Mouse (Mus musculus) NIH3T3 (cell line): ENCODE results near the gene Zc2hc1c.

Source experiments
- DNase-seq: peaks from one replicate; pipeline ENCODE4 v3.0.0-alpha.2; 2012; ENCODE audit warnings: low read depth

Zc2hc1c gene

GRCm38 (mm10) chr12:85339243-85339729 lies 50.9 kb downstream of the Zc2hc1c start, which contains the start of gene Nek9:
Nek9 (minus strand) TSS chr12:85339362.
- peak; percentile 95 for DNase-seq

GRCm38 (mm10) chr12:85339947-85340346 lies 51.6 kb downstream of the Zc2hc1c start:
- peak; percentile 30 for DNase-seq

DNA sequence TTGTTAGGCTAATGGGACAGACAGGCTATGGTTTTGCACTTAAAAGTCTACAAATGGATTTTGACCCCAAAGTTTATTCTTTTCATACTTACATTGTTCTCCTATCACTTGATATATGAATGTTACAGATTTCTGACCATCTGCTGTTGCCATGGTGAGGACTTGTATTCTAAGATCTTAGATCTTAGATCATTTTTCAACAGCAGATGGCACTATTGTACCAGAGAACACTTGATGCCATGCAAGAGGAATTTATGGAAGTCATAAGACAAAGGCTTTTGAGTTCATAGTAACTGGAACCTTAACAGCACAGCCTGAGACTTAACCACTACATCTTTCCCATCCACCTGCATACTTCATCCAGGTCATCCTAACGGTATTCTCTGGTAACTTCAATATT lies 52.7 kb downstream of the Zc2hc1c start:
- peak; percentile 88 for DNase-seq

DNA sequence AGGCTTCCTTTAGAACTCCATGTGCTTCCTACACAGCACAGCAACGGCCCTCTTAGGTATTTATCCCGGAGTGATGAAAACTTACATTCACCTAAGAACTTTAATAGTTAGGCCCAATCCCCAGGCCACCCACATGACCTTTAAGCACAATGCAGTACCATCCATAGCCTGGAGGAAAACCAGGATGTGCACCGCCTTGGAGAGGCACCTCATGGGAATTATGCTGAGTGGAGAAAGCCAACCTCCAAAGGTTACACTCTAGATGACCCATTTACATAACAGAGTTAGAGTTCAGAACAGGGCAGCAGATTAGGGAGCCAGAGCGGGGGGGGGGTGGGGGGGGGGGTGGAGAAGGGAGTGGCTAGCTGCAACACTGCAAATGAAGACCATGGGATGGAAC lies 53.9 kb downstream of the Zc2hc1c start:
- DNase-seq: no peak

- DNase-seq: peak; percentile 14
Measured at GRCm38 (mm10) chr12:85344252-85344651, 55.9 kb downstream of the Zc2hc1c start.

GRCm38 (mm10) chr12:85345559-85345958 lies 57.2 kb downstream of the Zc2hc1c start:
- no peak for DNase-seq

DNA sequence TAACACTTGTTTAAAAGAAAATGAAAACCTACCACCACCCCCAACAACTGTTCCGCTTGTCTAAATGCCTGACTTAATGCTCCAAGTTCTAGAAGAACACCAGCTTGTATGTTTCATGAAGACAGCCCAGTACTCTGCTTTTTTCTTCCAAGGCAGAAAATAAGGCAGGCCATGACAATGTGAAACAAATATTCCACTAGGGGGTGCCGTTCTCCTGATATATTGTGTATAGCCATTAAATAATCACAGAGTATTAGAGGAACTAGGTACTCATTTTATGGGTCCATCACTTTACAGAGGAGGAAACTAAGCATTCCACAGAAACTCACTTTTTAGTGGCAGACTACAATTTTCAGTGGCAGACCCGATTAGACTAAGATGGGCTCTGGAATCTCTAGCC lies 58.0 kb downstream of the Zc2hc1c start:
- peak; percentile 86 for DNase-seq

DNA sequence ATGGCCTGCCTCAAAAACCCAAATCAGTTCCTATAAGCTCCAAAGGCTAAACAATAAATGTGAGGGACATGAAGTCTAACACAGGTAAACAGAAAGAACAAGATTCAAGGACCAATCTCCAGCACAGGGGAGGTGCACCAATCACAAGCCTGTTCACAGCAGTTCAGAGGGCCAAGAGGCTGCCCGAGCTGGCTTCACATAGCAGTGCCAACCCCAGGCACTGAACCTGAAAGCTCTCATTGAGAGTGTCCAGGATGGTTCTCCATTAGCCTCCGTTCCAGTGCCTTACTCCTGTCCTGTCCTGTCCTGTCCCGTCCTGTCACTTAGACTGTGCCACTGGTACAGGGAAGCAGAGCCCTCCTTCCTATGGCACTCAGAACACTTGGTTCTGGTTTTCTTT lies 58.8 kb downstream of the Zc2hc1c start:
- no peak for DNase-seq

DNA sequence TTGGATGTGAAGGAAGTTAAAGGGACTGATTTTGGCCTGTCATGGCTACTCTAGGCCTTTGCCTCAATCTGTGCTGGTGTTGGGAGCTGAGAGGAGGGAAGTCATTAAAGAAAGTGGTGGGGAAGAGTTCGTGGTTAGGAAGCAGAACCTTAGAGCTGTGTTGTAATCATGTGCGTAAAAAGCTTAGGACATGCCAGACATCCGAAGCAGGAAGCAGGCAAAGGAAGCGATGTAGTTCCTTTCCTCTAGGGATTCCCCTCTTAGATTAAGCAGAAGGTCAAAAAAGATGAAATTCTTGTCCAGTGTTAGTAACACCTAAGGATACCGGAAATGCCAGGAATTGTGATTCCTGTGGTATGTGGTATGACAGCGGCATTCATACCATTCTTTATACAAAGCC lies 59.9 kb downstream of the Zc2hc1c start:
- no peak for DNase-seq
